Mouse (Mus musculus) cerebellum, postnatal 36 days (tissue): ENCODE data around the gene Smap1.
A peak's percentile ranks its signal among the peaks of the same experiment; 100 is the strongest.
"Not testable (repeated sequence)": the region's sequence is repeated elsewhere in the genome, so short reads cannot be mapped to it uniquely, and the experiment has no call there.

Experiments used
- DNase-seq, 2 experiments: peaks; one replicate each; pipeline ENCODE4 v3.0.0; 2021 to 2022; ENCODE audit warnings: mixed read lengths in 2 of 2

The Smap1 gene

GRCm38 (mm10) chr1:23921711-23922529 lies at the start of gene Smap1:
Smap1 (minus strand) TSS chr1:23922317.
- peak; percentile 74 to 85 for DNase-seq

- DNase-seq: not testable (repeated sequence)
Observed at GRCm38 (mm10) chr1:23971159-23971558, 49.0 kb upstream of the Smap1 start.

GRCm38 (mm10) chr1:23968027-23968725 lies 46.1 kb upstream of the Smap1 start:
- no peak for DNase-seq

GRCm38 (mm10) chr1:23966226-23966625 lies 44.1 kb upstream of the Smap1 start:
- DNase-seq: no peak

- no peak for DNase-seq
Observed at GRCm38 (mm10) chr1:23959415-23959732, 37.3 kb upstream of the Smap1 start.

- no peak for DNase-seq
Observed at GRCm38 (mm10) chr1:23958668-23959414, 36.7 kb upstream of the Smap1 start.

- DNase-seq: no peak
Observed at GRCm38 (mm10) chr1:23958101-23958500, 36.0 kb upstream of the Smap1 start.

- DNase-seq: no peak
Observed at GRCm38 (mm10) chr1:23955539-23955938, 33.4 kb upstream of the Smap1 start.

- DNase-seq: no peak
Observed at GRCm38 (mm10) chr1:23953921-23954320, 31.8 kb upstream of the Smap1 start.

- no peak for DNase-seq
Observed at GRCm38 (mm10) chr1:23948778-23949699, 26.9 kb upstream of the Smap1 start.

- no peak for DNase-seq
Observed at GRCm38 (mm10) chr1:23948290-23948689, 26.2 kb upstream of the Smap1 start.

GRCm38 (mm10) chr1:23944076-23944475 lies 22.0 kb upstream of the Smap1 start:
- DNase-seq: no peak

- no peak for DNase-seq
Observed at GRCm38 (mm10) chr1:23943146-23943940, 21.2 kb upstream of the Smap1 start.

GRCm38 (mm10) chr1:23935408-23935762 lies 13.3 kb upstream of the Smap1 start:
- no peak for DNase-seq

- DNase-seq: no peak
Observed at GRCm38 (mm10) chr1:23934669-23935407, 12.7 kb upstream of the Smap1 start.

- DNase-seq: no peak
Observed at GRCm38 (mm10) chr1:23929410-23929809, 7.3 kb upstream of the Smap1 start.

GRCm38 (mm10) chr1:23928371-23928770 lies 6.3 kb upstream of the Smap1 start:
- no peak for DNase-seq

- DNase-seq: no peak
Observed at GRCm38 (mm10) chr1:23923779-23924708, 1.9 kb upstream of the Smap1 start.

GRCm38 (mm10) chr1:23922530-23922884 lies 390 bp upstream of the Smap1 start:
- DNase-seq: no peak

GRCm38 (mm10) chr1:23920275-23920674 lies 1.8 kb downstream of the Smap1 start:
- peak; percentile 44 to 61 for DNase-seq
